Mouse (Mus musculus) kidney, postnatal 14 days (tissue): ENCODE results near the gene Cables2.

Experiments
- DNase-seq: peaks from one replicate; pipeline ENCODE4 v3.0.0; 2022; ENCODE audit warnings: mixed read lengths

The Cables2 gene

DNA sequence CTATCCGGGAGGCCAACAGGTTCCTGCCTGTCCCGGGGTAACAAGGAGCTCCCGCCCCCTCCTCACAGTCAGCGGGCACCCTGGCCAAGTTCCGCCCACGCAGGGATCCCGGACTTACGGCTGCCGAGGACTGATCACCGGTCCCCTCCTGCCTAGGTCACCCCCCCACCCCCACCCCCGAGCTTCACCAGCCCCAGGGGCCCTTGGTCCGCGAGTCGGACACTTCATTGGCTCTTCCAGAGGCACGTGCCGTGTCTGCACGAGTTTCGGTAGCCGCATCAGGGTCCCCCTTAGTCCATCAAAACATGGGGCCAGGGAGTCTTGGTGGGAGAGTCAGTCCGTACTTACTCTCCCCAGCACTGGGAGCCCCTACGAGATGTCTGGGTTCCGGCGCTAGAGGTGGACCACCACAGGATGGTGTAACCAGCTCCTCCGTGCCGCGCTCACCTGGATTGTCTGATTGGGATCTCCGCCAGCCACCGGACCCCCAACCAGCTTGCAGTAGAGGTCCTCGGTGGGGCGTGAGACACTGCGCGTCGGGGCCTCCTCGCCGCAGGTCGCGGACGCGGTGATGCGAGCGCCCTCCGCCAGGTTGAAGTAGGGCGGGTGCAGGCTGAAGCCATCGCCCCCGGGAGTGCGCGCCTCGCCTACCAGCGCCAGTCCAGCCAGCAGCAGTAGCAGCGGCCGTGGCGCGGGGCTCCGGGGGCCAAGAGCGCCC lies 48.1 kb downstream of the Cables2 start:
- peak; percentile 69 for DNase-seq

DNA sequence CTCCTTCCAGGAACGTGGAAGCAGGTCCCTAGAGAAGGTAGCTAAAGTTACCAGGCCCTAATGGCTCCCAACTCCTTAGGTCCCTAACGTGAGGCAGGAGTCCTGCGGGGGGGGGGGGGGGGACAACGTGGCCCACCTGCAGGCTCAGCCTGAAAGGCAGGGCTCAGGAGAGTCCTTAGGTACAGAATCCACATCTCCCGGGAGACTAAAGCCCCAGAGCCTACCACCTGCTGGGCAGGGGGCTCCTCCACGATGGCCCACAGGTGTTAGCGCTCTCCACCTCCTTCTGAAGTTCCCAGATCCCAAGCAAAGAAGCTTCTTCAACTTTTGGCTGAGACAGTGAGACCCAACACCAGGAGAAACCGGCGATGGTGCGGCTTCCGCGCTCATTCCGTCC lies 48.7 kb downstream of the Cables2 start:
- DNase-seq, result no peak

DNA sequence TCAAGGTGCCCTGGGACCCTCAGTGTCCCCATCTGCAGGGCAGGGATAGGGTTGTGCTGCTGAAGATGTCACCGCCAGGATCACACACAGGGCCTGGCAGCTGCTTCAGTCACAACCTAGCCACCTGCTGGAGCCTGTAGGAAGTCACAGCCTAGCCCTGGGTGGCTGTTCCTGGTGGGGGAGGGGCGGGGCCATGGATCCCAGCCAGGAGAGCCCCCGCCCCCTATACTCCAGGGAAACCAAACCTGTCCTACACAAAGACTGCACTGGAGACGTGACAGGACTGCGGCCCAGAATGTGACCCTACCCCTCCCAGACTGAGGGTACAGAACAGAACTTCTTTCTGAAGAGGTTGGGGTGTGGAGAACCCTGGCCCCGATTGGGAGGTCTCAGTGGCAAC lies 51.0 kb downstream of the Cables2 start:
- peak; percentile 77 for DNase-seq

DNA sequence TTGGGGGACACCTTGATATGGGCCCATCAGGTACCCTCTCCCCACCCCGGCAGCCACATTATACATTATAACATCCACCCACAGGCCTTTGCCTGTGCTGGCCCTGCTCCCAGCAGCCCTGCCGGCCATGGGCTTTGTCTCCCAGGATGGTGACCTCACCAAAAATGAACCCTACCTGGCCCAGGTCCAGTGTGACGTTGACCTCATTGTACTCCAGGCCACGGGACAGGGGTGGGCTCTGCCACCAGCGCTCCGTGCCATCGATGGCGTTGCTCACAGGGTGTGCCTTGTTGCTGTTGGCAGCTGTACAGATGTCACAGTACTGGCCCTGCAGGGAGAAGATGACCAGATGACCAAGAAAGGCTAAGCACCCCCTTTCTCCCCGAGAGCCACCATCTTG lies 52.2 kb downstream of the Cables2 start:
- peak; percentile 56 for DNase-seq

DNA sequence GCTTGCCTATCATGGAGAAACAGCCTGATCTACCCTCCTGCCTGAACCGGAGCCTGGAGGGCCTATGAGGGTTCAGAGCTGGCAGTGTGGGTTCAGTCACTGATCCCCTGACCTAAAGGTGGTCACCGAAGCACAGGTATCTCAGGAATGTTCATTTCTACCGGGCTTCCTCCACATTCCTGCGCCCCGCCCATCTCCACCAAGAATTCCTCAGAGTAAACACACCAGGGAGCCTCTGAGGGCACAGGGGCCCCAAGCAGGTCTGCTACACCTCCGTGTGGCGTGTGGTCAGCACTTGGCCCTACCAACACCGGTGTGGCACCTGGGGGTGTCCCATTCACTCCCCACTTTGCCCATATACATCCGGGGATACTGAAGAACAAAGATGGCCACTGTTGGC lies 53.1 kb downstream of the Cables2 start:
- DNase-seq, result peak; percentile 73

DNA sequence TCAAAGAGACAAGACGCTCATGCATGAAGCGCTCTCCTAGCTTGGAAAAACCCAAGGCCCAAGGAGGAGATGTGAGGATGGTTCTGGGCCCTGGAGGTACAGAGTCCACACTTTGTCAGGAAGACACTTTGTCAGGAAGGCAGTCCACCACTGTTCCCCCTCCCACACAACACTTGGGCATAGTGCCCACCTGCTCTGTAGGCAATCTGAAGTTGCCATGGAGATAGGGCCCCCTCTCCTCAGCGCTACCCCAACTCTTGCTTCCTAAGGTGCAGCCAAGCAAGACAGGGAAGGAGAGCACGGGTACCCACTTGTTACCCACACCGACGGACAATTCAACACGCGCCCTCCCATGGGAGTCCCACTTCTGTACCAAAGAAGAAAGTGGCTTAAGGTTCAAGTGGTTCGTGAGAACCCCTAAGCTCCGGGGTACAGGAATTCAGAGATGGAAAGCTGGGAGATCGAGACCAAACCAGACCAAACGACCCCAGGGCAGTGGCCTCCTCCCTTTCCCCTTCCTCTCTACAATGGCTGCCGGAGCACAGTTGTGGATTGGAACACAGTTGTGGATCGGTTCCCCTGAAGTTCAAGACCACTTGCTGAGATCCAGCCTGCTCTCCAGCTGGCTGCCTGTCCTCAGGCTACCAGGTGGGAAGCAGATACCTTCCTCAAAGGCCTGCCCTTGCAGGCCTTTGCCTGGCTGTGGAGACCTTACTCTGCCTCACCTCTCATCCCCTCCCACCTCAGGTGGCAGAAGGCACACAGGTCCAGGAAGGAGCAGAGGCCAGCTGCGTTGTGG lies 54.0 kb downstream of the Cables2 start:
- no peak for DNase-seq

DNA sequence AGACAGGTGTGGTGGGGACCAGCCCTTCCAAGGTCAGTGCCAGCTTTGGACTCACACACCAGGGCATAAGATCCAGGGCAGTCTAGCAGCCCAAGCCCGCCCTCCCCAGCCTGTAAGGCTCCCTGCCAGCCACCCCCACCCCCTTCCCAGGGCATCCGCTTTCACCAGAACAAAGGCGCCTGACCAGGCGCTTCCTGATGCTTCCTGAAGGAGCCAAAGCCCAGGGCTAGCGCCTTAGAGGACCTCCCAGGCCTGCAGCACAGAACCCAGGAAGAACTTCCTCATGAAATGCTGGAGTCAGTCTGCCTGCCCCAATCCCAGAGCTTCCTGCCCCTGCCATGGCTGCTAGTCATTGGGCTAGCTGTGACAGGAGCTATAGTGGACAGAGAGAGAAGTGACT lies 54.6 kb downstream of the Cables2 start:
- DNase-seq, result peak; percentile 84

DNA sequence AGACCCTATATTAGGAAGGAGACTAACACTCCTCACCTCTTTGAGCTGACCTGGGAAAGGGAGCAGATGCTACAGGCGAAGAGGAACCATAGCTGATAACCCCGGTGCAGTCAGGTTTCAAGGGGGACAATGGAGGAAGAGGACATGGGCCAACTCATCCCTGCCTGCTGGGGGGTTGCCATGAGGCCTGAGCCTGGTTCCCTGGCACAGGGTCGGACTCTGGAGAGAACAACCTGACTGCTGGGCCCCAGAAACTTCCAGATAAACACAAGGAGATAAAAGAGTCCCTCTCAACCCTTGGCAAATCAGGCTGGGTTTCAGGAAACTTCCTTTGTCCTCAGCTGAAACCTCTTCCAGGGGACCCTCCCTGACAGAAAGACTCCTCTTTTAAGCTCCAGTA lies 55.1 kb downstream of the Cables2 start:
- DNase-seq, result no peak

DNA sequence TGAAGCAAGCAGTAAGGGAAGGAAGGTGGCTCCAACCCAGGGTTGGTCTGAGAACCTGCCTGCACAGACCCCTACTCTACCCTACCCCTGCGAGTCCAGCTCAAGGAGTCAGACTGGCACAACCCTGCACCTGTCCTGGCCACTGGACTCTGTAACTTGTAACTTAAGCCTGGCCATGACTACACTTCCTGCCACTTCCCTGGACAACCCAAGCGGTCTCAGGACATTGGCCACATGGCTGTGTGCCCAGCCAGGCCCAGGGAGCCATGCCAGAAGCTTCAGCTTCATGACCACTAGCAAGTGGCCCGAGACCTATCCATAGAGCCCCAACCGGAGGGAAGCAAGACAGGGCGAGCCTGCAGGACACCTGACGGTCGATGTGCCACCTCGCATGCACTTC lies 55.7 kb downstream of the Cables2 start:
- peak; percentile 95 for DNase-seq

DNA sequence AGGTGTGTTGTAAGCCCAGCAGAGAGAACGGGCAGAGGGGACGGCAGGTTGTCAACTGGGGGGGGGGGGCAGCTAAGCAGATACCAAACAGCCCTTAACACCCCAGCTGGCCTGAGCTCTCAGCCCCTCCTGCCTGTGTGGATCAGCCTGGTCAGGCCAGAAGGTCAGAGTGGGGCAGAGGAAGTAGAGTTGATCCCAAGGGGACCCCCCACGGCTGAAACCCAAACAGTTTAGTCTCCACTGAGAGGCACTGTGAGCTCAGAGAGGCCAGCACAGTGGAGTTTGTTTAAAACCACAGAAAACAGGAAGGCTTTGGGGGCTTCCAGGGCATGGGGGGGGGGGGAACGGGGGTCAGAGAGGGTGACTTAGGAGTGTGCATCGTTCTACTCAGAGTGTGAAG lies 56.4 kb downstream of the Cables2 start:
- DNase-seq, result no peak

DNA sequence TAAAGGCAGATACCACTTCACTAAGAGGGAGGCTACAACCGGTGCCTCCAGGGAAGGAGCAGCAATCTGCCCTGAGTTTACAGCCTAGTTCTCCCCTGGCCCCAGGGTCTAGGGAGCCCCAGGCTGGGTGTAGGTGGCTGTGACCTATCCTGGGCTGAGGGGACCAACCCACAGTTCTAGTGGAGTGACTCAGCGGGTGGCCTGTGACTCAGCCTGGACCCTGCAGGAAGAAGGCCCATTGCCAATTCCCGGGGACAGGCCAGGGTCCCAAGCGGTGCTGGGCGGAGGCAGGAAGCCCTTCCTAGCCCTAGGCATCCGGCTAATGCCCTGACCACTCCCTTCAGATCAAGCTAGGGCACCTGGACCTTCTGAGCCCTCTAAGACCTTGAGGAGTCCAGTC lies 57.3 kb downstream of the Cables2 start:
- DNase-seq, result peak; percentile 83

DNA sequence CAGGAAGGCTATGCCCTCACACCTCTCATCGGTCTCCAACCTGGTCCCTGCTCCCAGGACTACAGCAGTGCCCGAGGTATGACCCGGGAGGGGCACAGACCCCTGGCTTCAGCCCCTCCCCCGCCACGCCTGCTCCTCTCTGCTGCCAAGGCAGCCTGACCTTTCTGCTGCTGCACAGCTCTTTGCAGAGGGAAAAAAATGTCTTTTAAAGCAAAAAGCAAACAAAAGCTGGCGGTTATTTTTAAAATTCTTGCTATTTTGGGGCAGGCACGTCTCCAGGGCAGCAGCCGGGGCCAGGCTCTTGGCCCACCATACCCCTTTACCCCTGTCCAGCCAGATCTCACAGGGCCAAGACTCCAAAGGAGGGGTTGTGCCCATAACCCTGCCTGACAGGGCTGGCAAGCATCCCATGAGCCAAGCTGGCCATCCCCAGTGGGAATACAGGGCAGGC lies 58.3 kb downstream of the Cables2 start:
- DNase-seq, result peak; percentile 69

DNA sequence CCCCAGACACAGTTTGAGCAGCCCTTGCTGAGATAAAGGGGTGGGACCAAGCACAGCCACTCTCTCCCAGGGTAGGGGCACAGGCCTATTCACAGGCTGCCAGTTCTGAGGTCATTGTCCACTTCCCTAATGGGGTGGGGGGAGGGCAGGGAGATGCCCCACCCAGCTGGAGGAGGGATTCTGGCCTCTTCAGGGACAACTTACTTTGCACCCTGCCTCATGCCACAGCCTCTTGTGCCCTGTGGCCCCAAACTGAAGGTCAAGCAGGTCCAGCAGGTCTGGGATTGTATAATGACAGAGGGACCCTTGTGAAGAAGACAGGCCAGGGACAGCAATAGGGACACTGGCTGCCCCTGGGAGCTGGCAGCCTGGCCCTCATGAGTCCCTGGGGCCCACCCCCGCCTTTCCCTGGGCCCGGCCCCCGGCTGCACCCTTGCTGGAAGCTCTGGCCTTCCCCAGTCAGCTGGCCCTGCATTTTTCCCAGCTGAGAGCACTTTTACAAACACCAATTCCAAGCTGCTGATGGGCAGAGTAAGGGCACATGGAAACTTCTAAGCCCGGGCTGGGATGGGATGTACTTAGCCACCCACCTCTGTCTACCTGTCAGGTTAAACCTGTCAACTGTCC lies 58.8 kb downstream of the Cables2 start:
- peak; percentile 66 for DNase-seq

DNA sequence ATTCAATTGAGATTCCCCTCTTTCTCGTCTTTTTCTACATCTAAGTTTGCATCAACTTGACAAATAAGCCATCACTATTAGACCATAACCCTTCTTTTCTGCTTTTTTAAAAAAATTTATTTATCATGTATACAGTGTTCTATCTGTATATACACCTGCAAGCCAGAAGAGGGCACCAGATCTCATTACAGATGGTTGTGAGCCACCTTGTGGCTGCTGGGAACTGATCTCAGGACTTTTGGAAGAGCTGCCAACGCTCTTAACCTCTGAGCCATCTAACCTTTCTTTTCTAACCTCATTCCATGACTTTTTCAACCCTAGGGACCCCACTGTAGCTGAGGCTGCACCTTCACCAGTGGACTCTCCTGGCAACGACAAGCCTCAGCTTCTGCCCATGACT lies 61.0 kb downstream of the Cables2 start:
- DNase-seq, result no peak

DNA sequence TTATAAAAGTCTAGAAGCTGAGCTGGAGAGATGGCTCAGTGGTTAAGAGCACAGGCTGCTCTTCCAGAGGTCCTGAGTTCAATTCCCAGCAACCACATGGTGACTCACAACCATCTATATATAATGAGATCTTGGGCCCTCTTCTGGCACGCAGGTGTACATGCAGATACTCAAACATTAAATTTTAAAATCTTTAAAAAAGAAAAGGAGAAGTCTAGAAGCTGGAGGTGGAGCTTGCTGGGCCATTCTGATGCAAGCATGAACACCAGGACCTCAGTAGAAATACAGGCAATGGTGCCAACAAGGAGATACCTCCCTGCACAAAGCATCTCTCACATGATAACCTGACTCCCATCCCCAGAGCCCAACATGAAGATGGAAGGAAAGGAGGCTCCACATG lies 64.3 kb downstream of the Cables2 start:
- DNase-seq, result no peak
